Comparison of ENCODE assay signal across 8 mouse cellular contexts in the genomic region with DNA sequence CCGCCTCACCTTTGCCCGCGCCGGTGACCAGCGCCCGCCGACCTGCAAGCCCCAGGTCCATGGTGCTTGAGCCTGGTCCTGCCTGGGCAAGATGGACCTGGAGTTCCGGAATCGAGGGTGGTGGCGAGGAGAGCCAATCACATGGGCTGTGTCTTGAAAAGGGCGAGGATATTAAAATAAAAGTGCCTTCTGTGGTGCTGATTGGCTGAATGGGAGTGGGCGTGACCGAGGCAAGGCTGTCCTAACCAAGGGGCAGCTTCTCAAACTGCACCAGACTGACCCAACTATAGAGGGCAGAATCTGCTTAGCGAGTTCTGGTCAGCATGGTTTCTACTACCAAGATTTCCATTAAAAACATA. TPM values are rescaled to one million over a fixed set of nuclear protein-coding genes. Genes with fewer than 3 reads are reported as not detected.
DNase-seq lines count a peak whose midpoint lies in the region; ATAC-seq and TF ChIP-seq lines count a peak whose summit lies in the region.

A gene (minus strand): TSS at position 113 of the 359 bp plus-strand sequence.

- in situ Hi-C loops in Patski (cut with MboI; ENCODE audit: low pct_unique_long_range_greater_than_20kb) = loop anchor here (5.0 kb wide), 1 partner anchor 50 kb away; no protein-coding TSS in a partner anchor

- ATAC-seq in Patski = peak; percentile 86
- ATAC-seq in hematopoietic stem cell, adult 5-6 weeks (replicated peaks in 1 of 2; ENCODE audit: insufficient read depth in 1 of 2, low FRiP score in 2 of 2, low TSS enrichment in 1 of 2, low read depth in 1 of 2, poor library complexity in 2 of 2, severe bottlenecking in 2 of 2) = peak; percentile 84 to 85
- peak; percentile 90 for ATAC-seq in lung, embryonic 15.5 days (ENCODE audit: borderline replicate concordance, extremely low read depth, low FRiP score, low TSS enrichment)

- TF ChIP-seq POLR2A in olfactory bulb, adult 2 months (IDR thresholded peaks at IDR 0.05; ENCODE audit: insufficient read depth, low read depth, low read length) = no peak

- 0 out of 2 replicates have a peak, but pooled peaks cover 5% of the 10 kb centered on the region for H3K36me3 ChIP-seq in lung, embryonic 15.5 days

- H3K9me3 ChIP-seq in lung, embryonic 15.5 days = no peaks in the 10 kb centered on the region

- CTCF ChIA-PET in Patski (lab: Charles Lee) = interaction anchor here (2.6 kb wide), 1 partner anchor 49 kb away, joined by 16 read pairs; no protein-coding TSS in a partner anchor

- peak within 1 kb of the TSS; percentile 52 for H3K9ac ChIP-seq in lung, embryonic 15.5 days

- 0% methylated on average over 14 of the region's 14 CpGs for WGBS in lung, embryonic 15.5 days
- WGBS in olfactory bulb, adult 2 months = 3% methylated on average over 14 of the region's 14 CpGs

- peak within 1 kb of the TSS; percentile 63 for H3K4me3 ChIP-seq in layer of hippocampus, adult 2 months
- peak within 1 kb of the TSS; percentile 63 for H3K4me3 ChIP-seq in lung, embryonic 15.5 days
- peak within 1 kb of the TSS; percentile 51 for H3K4me3 ChIP-seq in olfactory bulb, adult 2 months (ENCODE audit: insufficient read depth, low read depth, low read length)

- peak; percentile 83 for DNase-seq in Patski (ENCODE audit: low read depth, low spot score)
- peak; percentile 91 for DNase-seq in cerebellum, adult 9-10 months
- peak; percentile 92 for DNase-seq in forelimb bud, embryonic 11.5 days (ENCODE audit: low read depth, low spot score)
- peak; percentile 67 to 80 for DNase-seq in layer of hippocampus, adult 2 months (ENCODE audit: low spot score in 2 of 2)
- DNase-seq in urinary bladder, postnatal 14 days (ENCODE audit: low spot score) = peak; percentile 92

- peak within 1 kb of the TSS; percentile 61; the same call in 1 of the 2 replicates for H3K27ac ChIP-seq in layer of hippocampus, adult 2 months
- peak within 1 kb of the TSS; percentile 48; the same call in 1 of the 2 replicates for H3K27ac ChIP-seq in lung, embryonic 15.5 days
- no peak within 1 kb of the TSS for H3K27ac ChIP-seq in olfactory bulb, adult 2 months (ENCODE audit: insufficient read depth, low read depth, low read length)

- H3K27me3 ChIP-seq in Patski = no peaks in the 10 kb centered on the region
- H3K27me3 ChIP-seq in lung, embryonic 15.5 days = peaks cover under 1% of the 10 kb centered on the region; the same call in 1 of the 2 replicates

- POLR2A ChIA-PET in Patski (lab: Charles Lee) = no interaction called here

- peak within 1 kb of the TSS; percentile 80 for H3K4me2 ChIP-seq in lung, embryonic 15.5 days

- TF ChIP-seq CTCF in Patski (IDR thresholded peaks at IDR 0.05) = no peak
- peak; percentile 70 for TF ChIP-seq CTCF in layer of hippocampus, adult 2 months (conservative IDR thresholded peaks at IDR 0.05)
- TF ChIP-seq CTCF in olfactory bulb, adult 2 months (IDR thresholded peaks at IDR 0.05; ENCODE audit: insufficient read depth, low read depth, low read length) = no peak

- peaks cover 25% of the 10 kb centered on the region for H3K4me1 ChIP-seq in lung, embryonic 15.5 days
- peaks cover 17% of the 10 kb centered on the region for H3K4me1 ChIP-seq in olfactory bulb, adult 2 months (ENCODE audit: control insufficient read depth, insufficient read depth, low read length)

RNA-seq across cellular contexts. Expression of the gene that starts here (rescaled TPM):
- 17.2 TPM for polyA plus RNA-seq in Patski (2021)
- total RNA-seq in hematopoietic stem cell, adult 5-6 weeks (2017) = 12.5 and 21.0 TPM in 2 replicates
- 10 to 100 TPM in 1 of 2 experiments, 1 to 10 TPM in 1; 9.9 to 11.3 TPM for total RNA-seq in layer of hippocampus, adult 2 months (2021)
- 45.1 and 55.1 TPM in 2 replicates for polyA plus RNA-seq in lung, embryonic 15.5 days (2015; fragmentation: Nextera tagmentation; extraction: Ambion mirVana)
- polyA plus RNA-seq in olfactory bulb, adult 2 months (2012; ENCODE audit: insufficient read depth, insufficient read length, low replicate concordance, missing spikeins) = not detected in 2 replicates

Comparison
In these comparisons a context has a peak if more than half of its experiments do, and no peak if none do; other contexts are left out.
1. RNA of the gene that starts here (polyA plus RNA-seq): 45.1 to 55.1 TPM in lung, embryonic 15.5 days and 17.2 TPM in Patski (single experiment); not detected in olfactory bulb, adult 2 months; every median in the first group is over 10 times any median in the second.
2. Peak in every context shown above with its lines, with median percentiles within 50 percentile points of each other: ATAC-seq, DNase-seq and H3K4me3 ChIP-seq.